ENCODE assay signal across 15 mouse cellular contexts in genomic region chr4:40802787-40803186, GRCm38 (mm10).
"Had no signal": no experiment of that assay in that cellular context is flagged by ENCODE, and none has a peak within 500 bp of the region (broad histone marks: within the 10 kb centered on the region; RNA-seq: fewer than 3 reads in every experiment).

No protein-coding gene starts in this region.

- H3K9me3 ChIP-seq: liver, embryonic 13.5 days; neural tube, embryonic 12.5 days; neural tube, embryonic 15.5 days had no signal

- H3K4me3 ChIP-seq: layer of hippocampus, adult 2 months; left cerebral cortex, adult 2 months; liver, embryonic 13.5 days; neural tube, embryonic 12.5 days; neural tube, embryonic 15.5 days had no signal

- H3K27me3 ChIP-seq: liver, embryonic 13.5 days; neural tube, embryonic 12.5 days; neural tube, embryonic 15.5 days had no signal

- H3K27ac ChIP-seq: kidney, postnatal 0 days; layer of hippocampus, adult 2 months; left cerebral cortex, adult 2 months; liver, embryonic 13.5 days; neural tube, embryonic 12.5 days; neural tube, embryonic 15.5 days had no signal

- H3K9ac ChIP-seq: liver, embryonic 13.5 days; neural tube, embryonic 12.5 days; neural tube, embryonic 15.5 days had no signal

- DNase-seq: kidney, postnatal 25 days; layer of hippocampus, adult 9-11 months; layer of hippocampus, postnatal 36 days; liver, embryonic 13.5 days; lung, adult 2 months; lung, postnatal 14 days; lung, postnatal 4 days; midbrain, embryonic 14.5 days; thymus, postnatal 25 days had no signal

- H3K4me2 ChIP-seq: liver, embryonic 13.5 days; midbrain, embryonic 11.5 days; neural tube, embryonic 12.5 days; neural tube, embryonic 15.5 days had no signal

- H3K4me1 ChIP-seq: neural tube, embryonic 12.5 days; neural tube, embryonic 15.5 days had no signal
